Comparison of ENCODE assay signal across 8 mouse cellular contexts in genomic region chr11:97702393-97702745, GRCm38 (mm10). TPM values are rescaled to one million over a fixed set of nuclear protein-coding genes. Genes with fewer than 3 reads are reported as not detected.
DNase-seq lines count a peak whose midpoint lies in the region; ATAC-seq and TF ChIP-seq lines count a peak whose summit lies in the region.

No protein-coding gene starts in this region.

- intact Hi-C loops in gastrocnemius, adult 2 months (cut with DNase I), result loop anchor here (2.0 kb wide), 1 partner anchor 42 kb away; the partner anchor contains the start of gene Pip4k2b
- intact Hi-C loops in left cerebral cortex, postnatal 10 days (cut with DNase I), result loop anchor here (5.0 kb wide), 1 partner anchor 40 kb away; the partner anchor contains the start of gene Pip4k2b

- DNase-seq in ZHBTc4 (ENCODE audit: low read depth, low spot score), result peak; percentile 77
- peak; percentile 87 to 92 for DNase-seq in cerebellum, postnatal 36 days
- peak; percentile 87 for DNase-seq in gastrocnemius, adult 2 months
- DNase-seq in hindbrain, postnatal 0 days (ENCODE audit: low spot score), result peak; percentile 92
- peak; percentile 86 to 89 for DNase-seq in left cerebral cortex, postnatal 10 days (ENCODE audit: extremely low spot score in 1 of 2, low spot score in 2 of 2)
- DNase-seq in right cerebral cortex, postnatal 10 days (ENCODE audit: low spot score in 2 of 2), result peak; percentile 92
- DNase-seq in urinary bladder, postnatal 14 days (ENCODE audit: low spot score), result peak; percentile 89

- H3K36me3 ChIP-seq in hindbrain, postnatal 0 days (ENCODE audit: insufficient read depth, low read length), result peaks cover 15% of the 10 kb centered on the region

- H3K9me3 ChIP-seq in hindbrain, postnatal 0 days (ENCODE audit: low read length), result no peaks in the 10 kb centered on the region

- H3K27ac ChIP-seq in gastrocnemius, adult 2 months, result peak overlapping the region; percentile 93
- peak overlapping the region; percentile 90 for H3K27ac ChIP-seq in hindbrain, postnatal 0 days

- peak overlapping the region; percentile 88 for H3K4me2 ChIP-seq in hindbrain, postnatal 0 days (ENCODE audit: low read depth, low read length)

- under 1% methylated on average over 24 of the region's 24 CpGs for whole genome bisulfite sequencing in hindbrain, postnatal 0 days

- no peak for TF ChIP-seq CTCF in gastrocnemius, adult 2 months (IDR thresholded peaks at IDR 0.05)
- no peak for TF ChIP-seq CTCF in hindbrain, postnatal 0 days (IDR thresholded peaks at IDR 0.05; ENCODE audit: low read depth)

- H3K4me1 ChIP-seq in hindbrain, postnatal 0 days (ENCODE audit: insufficient read depth, low read length), result peaks cover 28% of the 10 kb centered on the region

- peak overlapping the region; percentile 55 for H3K9ac ChIP-seq in hindbrain, postnatal 0 days (replicated peaks; ENCODE audit: low read length)

- peak overlapping the region; percentile 76 for H3K4me3 ChIP-seq in gastrocnemius, adult 2 months
- H3K4me3 ChIP-seq in hindbrain, postnatal 0 days (ENCODE audit: low read length), result peak overlapping the region; percentile 81

- no peaks in the 10 kb centered on the region for H3K27me3 ChIP-seq in hindbrain, postnatal 0 days (ENCODE audit: insufficient read depth, low read length)

- ATAC-seq in hindbrain, postnatal 0 days, result peak; percentile 8
- ATAC-seq in megakaryocyte progenitor cell, adult 5-6 weeks (replicated peaks; ENCODE audit: poor library complexity), result peak; percentile 51

RNA-seq across cellular contexts. Expression of gene Psmb3, which starts 0.8 kb away (rescaled TPM):
- total RNA-seq in gastrocnemius, adult 2 months (2021), result 100 to 1,000 TPM; 141 to 159 TPM
- 453 and 498 TPM in 2 replicates for total RNA-seq in hindbrain, postnatal 0 days (2014; rRNA removed)
- 499 and 523 TPM in 2 replicates for polyA plus RNA-seq in hindbrain, postnatal 0 days (2015; fragmentation: Nextera tagmentation; extraction: Ambion mirVana)
- total RNA-seq in left cerebral cortex, postnatal 10 days (2021), result 100 to 1,000 TPM; 153 to 159 TPM
- 114 and 126 TPM in 2 replicates for total RNA-seq in megakaryocyte progenitor cell, adult 5-6 weeks (2015)
- 158 and 185 TPM in 2 replicates for total RNA-seq in megakaryocyte progenitor cell, adult 5-6 weeks (2017)

RNA-seq across cellular contexts. Expression of gene Pcgf2, which starts 2.1 kb away (rescaled TPM):
- total RNA-seq in gastrocnemius, adult 2 months (2021), result 1 to 10 TPM; 1.7 to 2.9 TPM
- total RNA-seq in hindbrain, postnatal 0 days (2014; rRNA removed), result 11.3 and 18.0 TPM in 2 replicates
- polyA plus RNA-seq in hindbrain, postnatal 0 days (2015; fragmentation: Nextera tagmentation; extraction: Ambion mirVana), result 13.3 and 14.8 TPM in 2 replicates
- total RNA-seq in left cerebral cortex, postnatal 10 days (2021), result 10 to 100 TPM; 48.3 to 51.6 TPM
- total RNA-seq in megakaryocyte progenitor cell, adult 5-6 weeks (2015), result 3.9 and 4.6 TPM in 2 replicates
- total RNA-seq in megakaryocyte progenitor cell, adult 5-6 weeks (2017), result 1.2 and 1.5 TPM in 2 replicates

RNA-seq across cellular contexts. Expression of gene Cisd3, which starts 16.7 kb away (rescaled TPM):
- total RNA-seq in gastrocnemius, adult 2 months (2021), result 100 to 1,000 TPM in 1 of 2 experiments, 10 to 100 TPM in 1; 96.2 to 111 TPM
- 21.2 and 24.0 TPM in 2 replicates for total RNA-seq in hindbrain, postnatal 0 days (2014; rRNA removed)
- polyA plus RNA-seq in hindbrain, postnatal 0 days (2015; fragmentation: Nextera tagmentation; extraction: Ambion mirVana), result 47.6 and 52.0 TPM in 2 replicates
- total RNA-seq in left cerebral cortex, postnatal 10 days (2021), result 10 to 100 TPM; 34.6 to 37.8 TPM
- 17.4 and 24.9 TPM in 2 replicates for total RNA-seq in megakaryocyte progenitor cell, adult 5-6 weeks (2015)
- 3.5 and 5.4 TPM in 2 replicates for total RNA-seq in megakaryocyte progenitor cell, adult 5-6 weeks (2017)

RNA-seq across cellular contexts. Expression of gene Mllt6, which starts 39.2 kb away (rescaled TPM):
- 10 to 100 TPM; 41.9 to 54.7 TPM for total RNA-seq in gastrocnemius, adult 2 months (2021)
- 43.9 and 60.8 TPM in 2 replicates for total RNA-seq in hindbrain, postnatal 0 days (2014; rRNA removed)
- 1.5 and 1.7 TPM in 2 replicates for polyA plus RNA-seq in hindbrain, postnatal 0 days (2015; fragmentation: Nextera tagmentation; extraction: Ambion mirVana)
- 10 to 100 TPM; 66.9 to 71.6 TPM for total RNA-seq in left cerebral cortex, postnatal 10 days (2021)
- 3.3 and 4.5 TPM in 2 replicates for total RNA-seq in megakaryocyte progenitor cell, adult 5-6 weeks (2015)
- 5.8 and 7.2 TPM in 2 replicates for total RNA-seq in megakaryocyte progenitor cell, adult 5-6 weeks (2017)

RNA-seq across cellular contexts. Expression of gene Pip4k2b, which starts 42.1 kb away (rescaled TPM):
- 10 to 100 TPM; 59.3 to 66.2 TPM for total RNA-seq in gastrocnemius, adult 2 months (2021)
- 127 TPM in 2 replicates for total RNA-seq in hindbrain, postnatal 0 days (2014; rRNA removed)
- 4.3 and 5.1 TPM in 2 replicates for polyA plus RNA-seq in hindbrain, postnatal 0 days (2015; fragmentation: Nextera tagmentation; extraction: Ambion mirVana)
- 100 to 1,000 TPM; 146 to 153 TPM for total RNA-seq in left cerebral cortex, postnatal 10 days (2021)
- 16.9 and 17.6 TPM in 2 replicates for total RNA-seq in megakaryocyte progenitor cell, adult 5-6 weeks (2015)
- 17.2 and 28.6 TPM in 2 replicates for total RNA-seq in megakaryocyte progenitor cell, adult 5-6 weeks (2017)

Comparison
In these comparisons a context has a peak if more than half of its experiments do, and no peak if none do; other contexts are left out.
1. Peak in every context shown above with its lines: DNase-seq, ATAC-seq, H3K4me3 ChIP-seq and H3K27ac ChIP-seq.